13 mouse cellular contexts compared by ENCODE assay signal in genomic region chr19:56116285-56116680, GRCm38 (mm10).
DNase-seq lines count a peak whose midpoint lies in the region; TF ChIP-seq lines count a peak whose summit lies in the region.
"Had no signal": no experiment of that assay in that cellular context is flagged by ENCODE, and none has a peak within 500 bp of the region (broad histone marks: within the 10 kb centered on the region; RNA-seq: fewer than 3 reads in every experiment).

No protein-coding gene starts in this region.

- in situ Hi-C loops in ES-E14 (cut with MboI; ENCODE audit: low sequenced_read_pairs in 2 of 2, unreplicated experiment in 2 of 2), result no loop called here

- no peaks in the 10 kb centered on the region for H3K4me1 ChIP-seq in ES-E14 (ENCODE audit: control insufficient read depth in 2 of 2, insufficient read depth in 2 of 2, low read length in 2 of 2, poor library complexity in 1 of 2)

- DNase-seq in gastrocnemius, adult 2 months, result no peak
- DNase-seq in gastrocnemius, postnatal 10 days, result no peak
- peak; percentile 19 for DNase-seq in kidney, postnatal 14 days
- no peak for DNase-seq in kidney, adult 18-20 months
- DNase-seq in ES-E14 (ENCODE audit: low read depth, low spot score), result no peak
- peak; percentile 19 for DNase-seq in heart, postnatal 4 days
- no peak for DNase-seq in retina, postnatal 1 day
- no peak for DNase-seq in adrenal gland, adult (ENCODE audit: inconsistent age in 2 of 2, low spot score in 1 of 2)
- DNase-seq: adrenal gland, postnatal 36 days; B cell, adult 2 months; cerebellum, adult 18-20 months; kidney, adult 9 months had no signal

- H3K9ac ChIP-seq in ES-E14 (ENCODE audit: insufficient read depth, low read depth, low read length, poor library complexity, severe bottlenecking), result no peak overlapping the region
- H3K9ac ChIP-seq: midbrain, embryonic 15.5 days had no signal

- intact Hi-C loops in gastrocnemius, adult 2 months (cut with DNase I), result no loop called here

- H3K4me3 ChIP-seq in gastrocnemius, adult 2 months, result peak overlapping the region; percentile 2; the same call in 1 of the 2 replicates
- H3K4me3 ChIP-seq in ES-E14 (ENCODE audit: insufficient read depth in 1 of 2, low read depth in 1 of 2, low read length in 2 of 2, poor library complexity in 1 of 2, severe bottlenecking in 1 of 2), result no peak overlapping the region
- H3K4me3 ChIP-seq: midbrain, embryonic 15.5 days had no signal

- no peak overlapping the region for H3K27ac ChIP-seq in gastrocnemius, adult 2 months
- H3K27ac ChIP-seq in ES-E14 (ENCODE audit: insufficient read depth, low read depth, low read length, poor library complexity, severe bottlenecking), result no peak overlapping the region
- H3K27ac ChIP-seq: midbrain, embryonic 15.5 days had no signal

- no peaks in the 10 kb centered on the region for H3K36me3 ChIP-seq in ES-E14 (ENCODE audit: control insufficient read depth, insufficient read depth, low read length, poor library complexity, severe bottlenecking)
- H3K36me3 ChIP-seq: midbrain, embryonic 15.5 days had no signal

- TF ChIP-seq CTCF in gastrocnemius, adult 2 months (IDR thresholded peaks at IDR 0.05), result no peak

- no peaks in the 10 kb centered on the region for H3K9me3 ChIP-seq in ES-E14 (ENCODE audit: control insufficient read depth, insufficient read depth, low read depth, low read length)
- H3K9me3 ChIP-seq: midbrain, embryonic 15.5 days had no signal

TF ChIP-seq in ES-E14, 5 proteins besides CTCF, POLR2A, EP300 and RAD21:
- TF ChIP-seq MAFK (IDR thresholded peaks at IDR 0.05; ENCODE audit: insufficient read depth, low read depth, low read length), result peak; percentile 70; the same call in 1 of the 2 replicates
- TF ChIP-seq HCFC1 (IDR thresholded peaks at IDR 0.05; ENCODE audit: borderline replicate concordance, insufficient read depth, low read length), result no peak

Comparison
In these comparisons a context has a peak if more than half of its experiments do, and no peak if none do; other contexts are left out.
1. DNase-seq: peak in kidney, postnatal 14 days (single experiment) and heart, postnatal 4 days (single experiment); none in gastrocnemius, adult 2 months (single experiment), gastrocnemius, postnatal 10 days (single experiment), kidney, adult 18-20 months (single experiment), ES-E14 (single experiment), retina, postnatal 1 day (single experiment) and adrenal gland, adult (0 of 2).